Mouse (Mus musculus): ENCODE measurements at regions not wholly inside any gene's neighbourhood (a gene's known extent, or its start where the extent isn't known, plus 50 kb on each side); places are given as distances from the start of the nearest gene placed in this dataset.

- DNase-seq (ENCODE audit: low spot score) (no peak), ATAC-seq (ENCODE audit: low FRiP score, low read depth) (no peak)
Measured at GRCm38 (mm10) chr7:70880496-70880895, 470.8 kb downstream of the Gm10295 start.

GRCm38 (mm10) chr7:70874393-70874792 lies 476.9 kb downstream of the Gm10295 start:
- Histone ChIP-seq H3K27me3 (ENCODE audit: control insufficient read depth, insufficient read depth, low read length) (no peaks in the 10 kb centered on the region), H3K36me3 (ENCODE audit: control insufficient read depth, insufficient read depth, low read length) (no peaks in the 10 kb centered on the region), H3K27ac (replicated peaks; ENCODE audit: low read depth, low read length) (no peak overlapping the region), H3K4me2 (replicated peaks; ENCODE audit: low read depth, low read length, severe bottlenecking) (no peak overlapping the region), H3K9ac (ENCODE audit: low read depth, low read length, severe bottlenecking) (no peak overlapping the region), H3K4me3 (replicated peaks; ENCODE audit: low read length) (no peak overlapping the region), H3K9me3 (ENCODE audit: control insufficient read depth, low read length) (no peaks in the 10 kb centered on the region), H3K4me1 (ENCODE audit: control insufficient read depth, insufficient read depth, low read length) (no peaks in the 10 kb centered on the region)
- DNase-seq (ENCODE audit: low spot score) (no peak), ATAC-seq (ENCODE audit: low FRiP score, low read depth) (no peak)
- no peak for TF ChIP-seq POLR2A (IDR thresholded peaks at IDR 0.05; ENCODE audit: borderline replicate concordance, extremely low read depth, insufficient read depth, insufficient read length)
- 50% methylated on average over 2 of the region's 2 CpGs for WGBS

More at GRCm38 (mm10) chr7:70880496-70880895, 470.8 kb downstream of the Gm10295 start:
- Histone ChIP-seq H3K36me3 (ENCODE audit: control insufficient read depth, insufficient read depth, low read length) (no peaks in the 10 kb centered on the region), H3K4me3 (replicated peaks; ENCODE audit: low read length) (no peak overlapping the region), H3K4me2 (replicated peaks; ENCODE audit: low read depth, low read length, severe bottlenecking) (no peak overlapping the region), H3K9ac (ENCODE audit: low read depth, low read length, severe bottlenecking) (no peak overlapping the region), H3K4me1 (ENCODE audit: control insufficient read depth, insufficient read depth, low read length) (no peaks in the 10 kb centered on the region), H3K27me3 (ENCODE audit: control insufficient read depth, insufficient read depth, low read length) (no peaks in the 10 kb centered on the region), H3K9me3 (ENCODE audit: control insufficient read depth, low read length) (no peaks in the 10 kb centered on the region), H3K27ac (replicated peaks; ENCODE audit: low read depth, low read length) (no peak overlapping the region)
- 77% methylated on average over 2 of the region's 2 CpGs for WGBS
- no peak for TF ChIP-seq POLR2A (IDR thresholded peaks at IDR 0.05; ENCODE audit: borderline replicate concordance, extremely low read depth, insufficient read depth, insufficient read length)

- H3K4me3 ChIP-seq (replicated peaks; ENCODE audit: low read length): no peak overlapping the region
- no peaks in the 10 kb centered on the region for H3K27me3 ChIP-seq (ENCODE audit: control insufficient read depth, insufficient read depth, low read length)
- H3K9me3 ChIP-seq (ENCODE audit: control insufficient read depth, low read length): no peaks in the 10 kb centered on the region
- no peak for DNase-seq (ENCODE audit: low spot score)
- no peak for ATAC-seq (ENCODE audit: low FRiP score, low read depth)
- no peak overlapping the region for H3K4me2 ChIP-seq (replicated peaks; ENCODE audit: low read depth, low read length, severe bottlenecking)
- 76% methylated on average over 10 of the region's 10 CpGs for WGBS
- no peaks in the 10 kb centered on the region for H3K36me3 ChIP-seq (ENCODE audit: control insufficient read depth, insufficient read depth, low read length)
- no peak for TF ChIP-seq POLR2A (IDR thresholded peaks at IDR 0.05; ENCODE audit: borderline replicate concordance, extremely low read depth, insufficient read depth, insufficient read length)
- H3K4me1 ChIP-seq (ENCODE audit: control insufficient read depth, insufficient read depth, low read length): no peaks in the 10 kb centered on the region
- H3K27ac ChIP-seq (replicated peaks; ENCODE audit: low read depth, low read length): no peak overlapping the region
- no peak overlapping the region for H3K9ac ChIP-seq (ENCODE audit: low read depth, low read length, severe bottlenecking)
Measured at GRCm38 (mm10) chr7:70870841-70871534, 480.3 kb downstream of the Gm10295 start.

GRCm38 (mm10) chr7:70869125-70869524 lies 482.2 kb downstream of the Gm10295 start:
- no peak for DNase-seq (ENCODE audit: low spot score)
- Histone ChIP-seq H3K4me2 (replicated peaks; ENCODE audit: low read depth, low read length, severe bottlenecking) (no peak overlapping the region), H3K4me1 (ENCODE audit: control insufficient read depth, insufficient read depth, low read length) (no peaks in the 10 kb centered on the region), H3K27ac (replicated peaks; ENCODE audit: low read depth, low read length) (no peak overlapping the region), H3K27me3 (ENCODE audit: control insufficient read depth, insufficient read depth, low read length) (no peaks in the 10 kb centered on the region), H3K36me3 (ENCODE audit: control insufficient read depth, insufficient read depth, low read length) (no peaks in the 10 kb centered on the region), H3K9ac (ENCODE audit: low read depth, low read length, severe bottlenecking) (no peak overlapping the region), H3K9me3 (ENCODE audit: control insufficient read depth, low read length) (no peaks in the 10 kb centered on the region), H3K4me3 (replicated peaks; ENCODE audit: low read length) (no peak overlapping the region)
- ATAC-seq (ENCODE audit: low FRiP score, low read depth): no peak
- TF ChIP-seq POLR2A (IDR thresholded peaks at IDR 0.05; ENCODE audit: borderline replicate concordance, extremely low read depth, insufficient read depth, insufficient read length): no peak
- 59% methylated on average over 1 of the region's 1 CpGs for WGBS

GRCm38 (mm10) chr7:70859957-70860356 lies 491.3 kb downstream of the Gm10295 start:
- 35% methylated on average over 4 of the region's 4 CpGs for WGBS
- ATAC-seq (ENCODE audit: low FRiP score, low read depth) (no peak), DNase-seq (ENCODE audit: low spot score) (no peak)

More at GRCm38 (mm10) chr7:70859957-70860356, 491.3 kb downstream of the Gm10295 start:
- no peak for TF ChIP-seq POLR2A (IDR thresholded peaks at IDR 0.05; ENCODE audit: borderline replicate concordance, extremely low read depth, insufficient read depth, insufficient read length)
- H3K27ac ChIP-seq (replicated peaks; ENCODE audit: low read depth, low read length): no peak overlapping the region
- no peaks in the 10 kb centered on the region for H3K9me3 ChIP-seq (ENCODE audit: control insufficient read depth, low read length)
- no peak overlapping the region for H3K9ac ChIP-seq (ENCODE audit: low read depth, low read length, severe bottlenecking)
- H3K27me3 ChIP-seq (ENCODE audit: control insufficient read depth, insufficient read depth, low read length): no peaks in the 10 kb centered on the region
- no peaks in the 10 kb centered on the region for H3K36me3 ChIP-seq (ENCODE audit: control insufficient read depth, insufficient read depth, low read length)
- peaks cover 2% of the 10 kb centered on the region; the same call in 1 of the 2 replicates for H3K4me1 ChIP-seq (ENCODE audit: control insufficient read depth, insufficient read depth, low read length)
- no peak overlapping the region for H3K4me3 ChIP-seq (replicated peaks; ENCODE audit: low read length)
- H3K4me2 ChIP-seq (replicated peaks; ENCODE audit: low read depth, low read length, severe bottlenecking): no peak overlapping the region

All from limb, embryonic 14.5 days (tissue).